Mouse (Mus musculus): ENCODE measurements around the gene Heatr6.

Gene Heatr6

GRCm38 (mm10) chr11:83747376-83748265 lies 5.9 kb upstream of the Heatr6 start:
- CTCF ChIA-PET = no interaction called here

GRCm38 (mm10) chr11:83754227-83754626 lies 731 bp downstream of the Heatr6 start:
- CTCF ChIA-PET = no interaction called here

GRCm38 (mm10) chr11:83767306-83767705 lies 13.8 kb downstream of the Heatr6 start:
- CTCF ChIA-PET = no interaction called here

- CTCF ChIA-PET = no interaction called here
These were observed 15.5 kb downstream of the Heatr6 start for GRCm38 (mm10) chr11:83768976-83769375.

- CTCF ChIA-PET = interaction anchor here (0.6 kb wide), 1 partner anchor 344 kb away, joined by 3 read pairs; no protein-coding TSS in a partner anchor
These were observed 17.5 kb downstream of the Heatr6 start for GRCm38 (mm10) chr11:83771014-83771413.

GRCm38 (mm10) chr11:83772341-83772740 lies 18.8 kb downstream of the Heatr6 start:
- CTCF ChIA-PET = no interaction called here

GRCm38 (mm10) chr11:83773691-83774090 lies 20.2 kb downstream of the Heatr6 start:
- CTCF ChIA-PET = interaction anchor here (0.5 kb wide), 1 partner anchor 1113 kb away, joined by 10 read pairs; no protein-coding TSS in a partner anchor

GRCm38 (mm10) chr11:83774324-83774723 lies 20.8 kb downstream of the Heatr6 start:
- CTCF ChIA-PET = no interaction called here

GRCm38 (mm10) chr11:83776798-83777197 lies 23.3 kb downstream of the Heatr6 start:
- CTCF ChIA-PET = interaction anchor here (0.5 kb wide), 1 partner anchor 286 kb away, joined by 3 read pairs; no protein-coding TSS in a partner anchor

GRCm38 (mm10) chr11:83783931-83784600 lies 30.6 kb downstream of the Heatr6 start:
- CTCF ChIA-PET = no interaction called here

- CTCF ChIA-PET = no interaction called here
These were observed 31.2 kb downstream of the Heatr6 start for GRCm38 (mm10) chr11:83784661-83785060.

GRCm38 (mm10) chr11:83785366-83785765 lies 31.9 kb downstream of the Heatr6 start:
- CTCF ChIA-PET = no interaction called here

- CTCF ChIA-PET = no interaction called here
These were observed 33.3 kb downstream of the Heatr6 start for GRCm38 (mm10) chr11:83786835-83787234.

- CTCF ChIA-PET = no interaction called here
These were observed 34.0 kb downstream of the Heatr6 start for GRCm38 (mm10) chr11:83787401-83788021.

- CTCF ChIA-PET = no interaction called here
These were observed 34.8 kb downstream of the Heatr6 start for GRCm38 (mm10) chr11:83788331-83788730.

GRCm38 (mm10) chr11:83789259-83789658 lies 35.8 kb downstream of the Heatr6 start:
- CTCF ChIA-PET = no interaction called here

GRCm38 (mm10) chr11:83791133-83791532 lies 37.6 kb downstream of the Heatr6 start:
- CTCF ChIA-PET = no interaction called here

- CTCF ChIA-PET = no interaction called here
These were observed 38.9 kb downstream of the Heatr6 start for GRCm38 (mm10) chr11:83792316-83792914.

GRCm38 (mm10) chr11:83793264-83793663 lies 39.8 kb downstream of the Heatr6 start:
- CTCF ChIA-PET = no interaction called here

- CTCF ChIA-PET = interaction anchor here (0.6 kb wide), 1 partner anchor 74 kb away, joined by 3 read pairs; no protein-coding TSS in a partner anchor
These were observed 42.6 kb downstream of the Heatr6 start for GRCm38 (mm10) chr11:83796112-83796511.

- CTCF ChIA-PET = interaction anchor here (0.6 kb wide), 1 partner anchor 73 kb away, joined by 3 read pairs; no protein-coding TSS in a partner anchor
These were observed 43.6 kb downstream of the Heatr6 start for GRCm38 (mm10) chr11:83796980-83797608.

Measured in spleen, embryonic (tissue).